Mouse (Mus musculus) frontal cortex, adult 2 months (tissue): ENCODE results near the gene Ugt1a2. TPM values are rescaled to one million over a fixed set of nuclear protein-coding genes. Genes with fewer than 3 reads are reported as not detected.

Source experiments
- polyA plus RNA-seq: library from polyadenylated mRNA; depleted of rRNA; stranded (reverse); fragments of >200 nt; gene quantifications from 2 replicates; pipeline ENCODE4 v1.2.3, GENCODE M21; 2012; rRNA removed

Ugt1a2 gene
- polyA plus RNA-seq, 1 experiment, result not detected

Other genes starting within 250 kb of the Ugt1a2 start
- gene Usp40, start 192.1 kb upstream of the Ugt1a2 start, polyA plus RNA-seq, result 17.9 and 19.4 TPM in 2 replicates
- gene Ugt1a10, start 145.2 kb upstream of the Ugt1a2 start, polyA plus RNA-seq, result not detected in 2 replicates
- gene Ugt1a9, start 129.8 kb upstream of the Ugt1a2 start, polyA plus RNA-seq, result not detected in 2 replicates
- gene Ugt1a8, start 112.8 kb upstream of the Ugt1a2 start, polyA plus RNA-seq, result 0.04 TPM in 1 of 2 replicates, not detected in the other
- 0.61 and 1.2 TPM in 2 replicates for gene Ugt1a7c, start 105.5 kb upstream of the Ugt1a2 start, polyA plus RNA-seq
- gene Ugt1a6b, start 97.3 kb upstream of the Ugt1a2 start, polyA plus RNA-seq, result 0.06 and 0.08 TPM in 2 replicates
- 2.2 and 2.3 TPM in 2 replicates for gene Ugt1a6a, start 65.8 kb upstream of the Ugt1a2 start, polyA plus RNA-seq
- gene Ugt1a5, start 34.6 kb upstream of the Ugt1a2 start, polyA plus RNA-seq, result not detected in 2 replicates
- gene Dnajb3, start 5.2 kb downstream of the Ugt1a2 start, polyA plus RNA-seq, result 1.9 and 2.6 TPM in 2 replicates
- gene Ugt1a1, start 11.4 kb downstream of the Ugt1a2 start, polyA plus RNA-seq, result 0.06 TPM in 2 replicates
- gene Mroh2a, start 26.4 kb downstream of the Ugt1a2 start, polyA plus RNA-seq, result 0.02 and 0.19 TPM in 2 replicates
- 56.1 and 61.2 TPM in 2 replicates for gene Hjurp, start 77.0 kb downstream of the Ugt1a2 start, polyA plus RNA-seq
- gene Trpm8, start 77.1 kb downstream of the Ugt1a2 start, polyA plus RNA-seq, result 0.02 TPM in 2 replicates
- 1.4 TPM in 2 replicates for gene Spp2, start 206.4 kb downstream of the Ugt1a2 start, polyA plus RNA-seq